Mouse (Mus musculus) ES-Bruce4 (cell line): ENCODE data around the gene Large2. TPM values are rescaled to one million over a fixed set of nuclear protein-coding genes. Genes with fewer than 3 reads are reported as not detected.

Experiments
- H3K27ac ChIP-seq: 2 replicates; pipeline ENCODE4 v1.5.1; 2012; ENCODE audit warnings: low read length, inconsistent platforms; ENCODE audit not compliant: insufficient read depth
- H3K27me3 ChIP-seq: 2 replicates; pipeline ENCODE4 v1.6.1; 2012; ENCODE audit warnings: mild to moderate bottlenecking, low read length, inconsistent platforms; ENCODE audit not compliant: control insufficient read depth, poor library complexity, insufficient read depth, severe bottlenecking
- H3K36me3 ChIP-seq: 2 replicates; pipeline ENCODE4 v1.6.1; 2012; ENCODE audit warnings: inconsistent platforms, mild to moderate bottlenecking, low read length, moderate library complexity; ENCODE audit not compliant: control insufficient read depth, poor library complexity, insufficient read depth, severe bottlenecking
- H3K4me1 ChIP-seq: one replicate; pipeline ENCODE4 v1.8.1; 2011; ENCODE audit warnings: low read length; ENCODE audit not compliant: control insufficient read depth, insufficient read depth
- H3K4me3 ChIP-seq: 2 replicates; pipeline ENCODE4 v1.5.1; 2011; ENCODE audit warnings: low read depth, mild to moderate bottlenecking, low read length
- H3K9ac ChIP-seq: 2 replicates; pipeline ENCODE4 v1.6.1; 2012; ENCODE audit warnings: low read depth, mild to moderate bottlenecking, inconsistent platforms; ENCODE audit not compliant: poor library complexity, severe bottlenecking
- H3K9me3 ChIP-seq: replicated peaks from 2 replicates; pipeline ENCODE4 v1.6.1; 2012; ENCODE audit warnings: mild to moderate bottlenecking, low read length, inconsistent platforms; ENCODE audit not compliant: control insufficient read depth, poor library complexity, insufficient read depth, severe bottlenecking
- CTCF ChIP-seq: IDR thresholded peaks from one replicate; pipeline ENCODE4 v1.8.1; 2011; ENCODE audit warnings: low read depth, low read length
- EP300 ChIP-seq: IDR thresholded peaks from 2 replicates; pipeline ENCODE4 v1.6.1; 2011; ENCODE audit warnings: low read depth, low read length; ENCODE audit not compliant: insufficient read depth
- POLR2A ChIP-seq: IDR thresholded peaks from one replicate; pipeline ENCODE4 v1.8.1; 2011; ENCODE audit warnings: low read length; ENCODE audit not compliant: insufficient read depth
- polyA plus RNA-seq: library from polyadenylated mRNA; stranded (reverse); fragments of >200 nt; gene quantifications from 2 replicates; pipeline ENCODE4 v1.2.4, GENCODE M21; 2011; ENCODE audit warnings: low read depth; ENCODE audit not compliant: missing spikeins, insufficient read depth, insufficient read length

Gene Large2
- polyA plus RNA-seq, 1 experiment: 31.4 TPM

- Histone ChIP-seq H3K27me3 (no peaks in the 10 kb centered on the region), H3K27ac (no peak overlapping the region), H3K4me3 (0 out of 2 replicates have a peak overlapping the region, but pooled peaks have one; percentile 0), H3K4me1 (no peaks in the 10 kb centered on the region), H3K9me3 (no peaks in the 10 kb centered on the region), H3K36me3 (no peaks in the 10 kb centered on the region), H3K9ac (no peak overlapping the region)
- TF ChIP-seq CTCF (no peak), POLR2A (no peak), EP300 (no peak)
Observed at GRCm38 (mm10) chr2:92391703-92392317, 17.1 kb upstream of the Large2 start.

GRCm38 (mm10) chr2:92391116-92391515 lies 16.4 kb upstream of the Large2 start:
- Histone ChIP-seq H3K27me3 (no peaks in the 10 kb centered on the region), H3K36me3 (no peaks in the 10 kb centered on the region), H3K27ac (no peak overlapping the region), H3K4me1 (no peaks in the 10 kb centered on the region), H3K9me3 (no peaks in the 10 kb centered on the region), H3K4me3 (no peak overlapping the region), H3K9ac (no peak overlapping the region)
- TF ChIP-seq CTCF: no peak
- no peak for TF ChIP-seq POLR2A
- TF ChIP-seq EP300: no peak

- H3K27ac ChIP-seq: no peak overlapping the region
- no peak for TF ChIP-seq EP300
- TF ChIP-seq CTCF: no peak
- no peak for TF ChIP-seq POLR2A
- H3K36me3 ChIP-seq: no peaks in the 10 kb centered on the region
- H3K4me1 ChIP-seq: no peaks in the 10 kb centered on the region
- H3K9me3 ChIP-seq: no peaks in the 10 kb centered on the region
- no peak overlapping the region for H3K4me3 ChIP-seq
- H3K27me3 ChIP-seq: no peaks in the 10 kb centered on the region
- no peak overlapping the region for H3K9ac ChIP-seq
Observed at GRCm38 (mm10) chr2:92390206-92390930, 15.7 kb upstream of the Large2 start.

GRCm38 (mm10) chr2:92389645-92390044 lies 15.0 kb upstream of the Large2 start:
- TF ChIP-seq CTCF (no peak), EP300 (no peak), POLR2A (no peak)
- no peaks in the 10 kb centered on the region for H3K4me1 ChIP-seq

DNA sequence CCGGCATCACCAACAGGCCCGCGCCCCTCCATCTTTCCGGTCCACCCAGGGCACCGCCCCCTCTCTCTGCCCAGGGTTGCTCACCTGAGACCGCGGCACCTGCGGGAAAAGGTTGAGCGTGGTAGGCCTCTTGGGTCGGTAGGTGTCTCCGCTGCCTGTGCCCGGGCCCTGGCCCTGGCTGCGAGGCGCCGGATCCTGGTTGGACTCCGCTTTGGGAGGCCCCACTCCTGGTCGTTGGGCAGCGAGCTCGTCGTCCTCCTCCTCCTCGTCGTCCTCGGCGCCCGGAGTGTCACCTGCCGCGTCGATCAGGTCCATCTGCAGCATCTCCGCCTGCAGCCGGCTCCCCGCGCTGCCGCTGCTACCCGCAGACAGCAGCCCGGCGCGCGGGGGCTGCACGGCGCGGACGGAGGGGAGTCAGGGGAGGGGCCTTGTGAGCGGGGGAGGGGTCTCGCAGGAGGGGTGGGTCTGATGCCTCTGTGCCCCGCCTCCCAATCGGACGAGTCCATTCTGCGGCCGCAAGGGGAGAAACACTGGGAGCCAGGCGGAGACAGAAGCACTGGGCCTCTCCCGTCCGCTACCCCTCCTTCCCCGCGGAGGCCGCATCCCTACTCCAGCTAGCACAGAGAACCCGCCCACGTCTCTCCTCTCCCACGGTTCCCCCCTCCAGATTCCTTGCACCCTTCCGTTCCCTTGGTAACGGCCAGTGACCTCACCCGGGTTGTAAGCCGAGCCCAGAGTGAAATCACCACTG lies 14.4 kb upstream of the Large2 start:
- H3K9ac ChIP-seq: peak overlapping the region; percentile 27; the same call in 1 of the 2 replicates
- H3K27me3 ChIP-seq: no peaks in the 10 kb centered on the region
- H3K36me3 ChIP-seq: no peaks in the 10 kb centered on the region
- H3K27ac ChIP-seq: no peak overlapping the region
- TF ChIP-seq EP300: no peak
- no peak for TF ChIP-seq CTCF
- TF ChIP-seq POLR2A: no peak
- H3K4me3 ChIP-seq: peak overlapping the region; percentile 64
- H3K4me1 ChIP-seq: no peaks in the 10 kb centered on the region
- H3K9me3 ChIP-seq: no peaks in the 10 kb centered on the region

More at GRCm38 (mm10) chr2:92389645-92390044, 15.0 kb upstream of the Large2 start:
- Histone ChIP-seq H3K9ac (no peak overlapping the region), H3K27ac (no peak overlapping the region), H3K36me3 (no peaks in the 10 kb centered on the region), H3K4me3 (peak overlapping the region; percentile 44), H3K9me3 (no peaks in the 10 kb centered on the region), H3K27me3 (no peaks in the 10 kb centered on the region)
